Mouse (Mus musculus): ENCODE data around the gene Timm8b. TPM values are rescaled to one million over a fixed set of nuclear protein-coding genes. Genes with fewer than 3 reads are reported as not detected.

Timm8b gene
- 155 and 158 TPM in 2 replicates for polyA plus RNA-seq (2012; rRNA removed)

DNA sequence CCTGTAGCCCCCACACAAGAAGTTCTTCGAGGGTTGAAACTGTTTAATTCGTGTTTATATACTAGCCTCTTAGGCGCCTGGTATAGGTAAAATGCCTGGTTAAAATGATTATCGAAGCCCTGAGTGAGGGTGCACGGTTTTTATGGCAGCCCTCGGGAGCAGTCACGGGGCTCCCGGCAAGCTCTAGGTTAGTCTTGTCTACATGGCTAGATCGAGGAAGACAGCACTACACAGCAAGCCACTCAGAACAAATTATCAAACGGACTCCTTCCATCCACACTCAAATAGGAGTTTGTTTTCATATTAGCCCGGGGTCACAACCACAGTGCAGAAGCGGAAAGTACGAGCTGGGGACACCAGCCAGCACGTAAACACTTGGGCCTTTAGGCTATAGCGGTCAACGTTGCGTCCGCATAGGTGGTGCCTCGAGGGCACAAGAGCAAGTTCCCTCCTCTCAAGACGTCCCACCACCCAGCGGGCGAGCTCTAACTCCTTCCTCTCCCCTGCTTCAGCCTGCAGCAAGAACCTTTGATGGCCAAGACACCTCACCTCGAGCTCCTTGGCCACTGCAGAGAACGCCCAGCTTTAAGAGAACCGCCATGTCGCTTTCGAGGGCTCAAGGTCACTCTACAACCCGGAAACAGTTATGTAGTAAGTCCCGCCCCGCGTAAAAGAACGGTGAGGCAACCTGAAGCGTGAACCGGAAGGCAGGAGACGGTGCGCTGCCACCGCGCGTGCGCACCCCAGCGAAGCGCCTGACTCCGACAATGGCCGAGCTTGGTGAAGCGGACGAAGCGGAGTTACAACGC is at the start of gene Timm8b, which contains the start of gene Sdhd:
Gene Timm8b, plus strand, starts transcription at position 722 of the 809 bp plus-strand sequence.
Gene Sdhd, minus strand, starts transcription at position 624 of the 809 bp plus-strand sequence.

DNA sequence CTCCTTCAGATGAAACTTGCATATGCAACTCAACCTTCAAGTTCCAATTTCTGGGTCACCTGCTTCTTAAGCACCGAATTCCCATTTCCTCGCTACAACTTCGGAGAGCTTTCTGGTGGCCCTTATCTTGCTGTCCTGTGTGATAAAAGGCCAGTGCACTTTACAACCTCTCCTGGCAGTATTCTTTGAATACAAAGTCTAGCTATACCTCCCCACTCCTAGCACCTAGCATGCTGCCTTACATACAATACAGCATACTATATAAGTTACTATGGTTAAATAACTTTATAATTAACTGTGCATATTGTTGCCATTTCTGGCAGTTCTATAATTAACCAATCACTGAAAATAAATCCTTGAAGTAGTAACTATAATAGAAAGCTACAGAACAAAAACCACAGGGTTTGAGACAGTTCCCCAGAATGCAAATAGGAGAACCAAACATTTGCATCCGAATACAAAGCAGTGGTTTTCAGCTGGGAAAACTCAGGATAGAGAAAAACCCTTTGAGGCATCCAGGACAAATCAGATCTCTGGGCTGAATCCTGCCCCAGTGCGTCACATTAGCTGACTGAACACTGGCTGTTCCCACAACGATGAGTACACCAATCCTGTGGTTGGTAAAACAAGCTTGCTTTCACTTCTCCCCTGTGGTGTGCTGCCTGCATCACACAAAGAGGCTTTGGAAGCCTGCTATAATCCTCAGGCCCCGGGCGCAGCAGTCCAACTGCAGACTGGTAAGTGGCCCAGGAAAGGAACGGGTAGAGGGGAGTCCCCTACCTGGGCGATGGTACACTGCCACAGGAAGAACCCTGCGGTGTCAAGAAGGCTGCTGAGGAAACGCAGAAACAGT is 49.2 kb upstream of the Timm8b start, which contains the start of gene Il18:
Gene Il18, plus strand, starts transcription at position 587 of the 853 bp plus-strand sequence.

DNA sequence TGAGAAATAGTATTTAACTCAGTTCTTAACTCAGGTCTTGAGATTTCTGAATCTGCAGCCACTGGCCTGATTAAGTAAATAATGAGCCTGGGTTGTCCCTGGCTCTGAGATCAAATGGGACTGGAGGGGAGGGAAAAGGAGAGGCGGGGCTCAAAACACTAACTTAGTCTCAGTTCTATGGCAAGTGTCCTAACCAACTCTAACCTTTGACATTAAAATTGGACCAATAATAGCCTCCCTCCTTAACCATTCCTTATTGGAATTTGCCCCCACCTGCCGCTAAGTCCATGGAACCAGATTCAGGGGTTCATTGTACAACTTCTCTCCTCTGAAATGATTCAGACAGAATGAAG is 48.6 kb upstream of the Timm8b start, which contains the start of gene Bco2:
Gene Bco2, minus strand, starts transcription at position 88 of the 353 bp plus-strand sequence.

DNA sequence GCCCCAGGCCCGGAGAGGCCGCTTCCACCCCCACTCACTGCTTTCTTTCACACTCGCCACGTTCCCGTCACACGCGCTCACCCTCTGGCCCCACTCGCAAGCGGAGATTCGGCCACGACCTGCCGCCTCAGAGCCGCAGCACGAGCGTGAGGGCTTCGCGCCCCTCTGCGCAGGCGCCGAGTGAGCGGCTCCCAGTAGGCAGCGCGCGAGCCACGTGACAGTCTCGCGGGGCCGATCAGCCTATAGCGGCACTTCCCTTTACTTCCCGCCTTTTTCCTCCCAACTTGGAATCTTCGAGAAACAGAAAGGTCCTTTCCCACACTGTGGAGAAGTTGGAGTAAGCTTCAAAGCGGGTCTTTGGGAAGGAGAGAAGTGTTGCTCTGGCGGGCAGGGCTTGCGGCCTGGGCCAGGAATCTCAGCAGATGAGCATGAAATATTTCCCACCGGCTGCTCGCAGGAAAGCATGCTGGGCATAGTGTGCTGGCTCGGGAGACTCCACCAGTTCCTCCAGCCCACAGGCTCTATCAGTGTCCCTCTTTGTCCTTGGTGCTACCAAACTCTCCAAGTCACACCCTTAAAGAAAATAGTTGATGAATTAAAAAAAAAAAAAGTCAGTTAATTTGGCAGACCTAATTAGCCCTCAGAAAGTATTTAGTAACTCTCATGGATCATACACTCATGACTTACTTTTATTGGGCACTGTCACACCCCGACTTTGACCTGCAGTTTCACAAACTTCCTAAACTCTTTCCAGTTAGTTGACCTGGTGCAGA is 42.4 kb upstream of the Timm8b start, which contains the start of gene Tex12:
Gene Tex12, minus strand, starts transcription at position 181 of the 773 bp plus-strand sequence.

DNA sequence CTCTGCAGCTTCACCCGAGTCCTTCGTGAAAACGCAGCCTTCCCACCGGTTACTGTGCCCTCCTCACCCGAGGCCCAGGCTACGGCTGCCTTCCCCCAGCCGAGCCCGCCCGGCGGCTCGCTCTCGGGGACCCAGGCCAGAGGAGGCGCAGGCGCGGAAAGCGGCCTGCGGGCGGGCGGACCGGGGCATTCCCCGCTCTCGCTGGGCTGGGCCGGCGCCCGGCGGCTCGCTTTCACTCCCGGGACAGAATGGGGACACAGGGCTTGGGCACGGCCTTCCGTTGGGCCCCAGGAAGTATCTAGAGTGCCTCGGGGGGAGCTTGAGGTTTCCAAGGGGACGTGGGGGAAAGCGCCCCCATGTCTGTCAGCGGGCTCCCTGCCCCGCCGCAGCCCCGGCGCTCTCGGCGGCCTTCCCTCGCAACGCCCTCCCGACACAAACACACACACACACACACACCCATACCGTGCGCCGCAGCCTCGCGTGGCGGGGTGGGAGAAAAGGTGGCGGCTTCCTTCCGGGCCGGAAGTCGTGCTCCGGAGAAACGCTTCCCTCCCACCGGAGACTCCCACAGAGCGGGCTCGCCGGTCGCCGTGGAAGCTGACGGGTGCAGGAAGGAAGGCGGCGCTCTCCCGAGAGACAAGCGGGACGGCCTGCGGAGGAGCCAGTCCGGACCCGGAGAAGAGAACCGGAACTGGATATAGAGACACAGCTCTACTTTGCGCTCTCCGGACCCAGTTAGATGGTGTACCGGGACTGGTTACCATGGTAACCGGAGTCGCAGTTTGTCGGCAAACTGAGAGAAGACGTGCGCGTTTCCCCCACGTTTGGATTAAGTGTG is 13.3 kb downstream of the Timm8b start, which contains the start of the genes Pih1d2 and Nkapd1:
Gene Pih1d2, plus strand, starts transcription at position 556 of the 838 bp plus-strand sequence.
Gene Nkapd1, minus strand, starts transcription at position 699 of the 838 bp plus-strand sequence.

Other genes with a start within 250 kb of the Timm8b start
- 0.17 and 0.23 TPM in 2 replicates for gene Plet1, start 109.4 kb upstream of the Timm8b start, polyA plus RNA-seq (2012; rRNA removed)
- gene Pts, start 75.2 kb upstream of the Timm8b start, polyA plus RNA-seq (2012; rRNA removed), result 23.3 and 25.3 TPM in 2 replicates
- 4.8 and 5.8 TPM in 2 replicates for gene Il18, start 49.1 kb upstream of the Timm8b start, polyA plus RNA-seq (2012; rRNA removed)
- 0.21 and 0.35 TPM in 2 replicates for gene Bco2, start 48.7 kb upstream of the Timm8b start, polyA plus RNA-seq (2012; rRNA removed)
- not detected in 2 replicates for gene Tex12, start 42.6 kb upstream of the Timm8b start, polyA plus RNA-seq (2012; rRNA removed)
- 159 and 197 TPM in 2 replicates for gene Sdhd, start 98 bp upstream of the Timm8b start, polyA plus RNA-seq (2012; rRNA removed)
- gene Pih1d2, start 13.4 kb downstream of the Timm8b start, polyA plus RNA-seq (2012; rRNA removed), result 0.81 and 1.0 TPM in 2 replicates
- gene Nkapd1, start 13.6 kb downstream of the Timm8b start, polyA plus RNA-seq (2012; rRNA removed), result 5.2 and 5.3 TPM in 2 replicates
- gene Dlat, start 55.9 kb downstream of the Timm8b start, polyA plus RNA-seq (2012; rRNA removed), result 15.2 and 15.3 TPM in 2 replicates
- 0.62 and 0.83 TPM in 2 replicates for gene Dixdc1, start 135.6 kb downstream of the Timm8b start, polyA plus RNA-seq (2012; rRNA removed)
- 1.9 and 2.2 TPM in 2 replicates for gene 2310030G06Rik, start 142.6 kb downstream of the Timm8b start, polyA plus RNA-seq (2012; rRNA removed)
- gene Cryab, start 147.4 kb downstream of the Timm8b start, polyA plus RNA-seq (2012; rRNA removed), result 1.8 and 3.2 TPM in 2 replicates
- 0.22 and 1.2 TPM in 2 replicates for gene Hspb2, start 148.4 kb downstream of the Timm8b start, polyA plus RNA-seq (2012; rRNA removed)
- gene Fdxacb1, start 164.3 kb downstream of the Timm8b start, polyA plus RNA-seq (2012; rRNA removed), result 5.0 and 5.7 TPM in 2 replicates
- gene Alg9, start 171.1 kb downstream of the Timm8b start, polyA plus RNA-seq (2012; rRNA removed), result 9.5 and 10.7 TPM in 2 replicates
- 10.6 and 13.0 TPM in 2 replicates for gene 1110032A03Rik, start 171.6 kb downstream of the Timm8b start, polyA plus RNA-seq (2012; rRNA removed)
- gene Ppp2r1b, start 241.4 kb downstream of the Timm8b start, polyA plus RNA-seq (2012; rRNA removed), result 23.1 and 32.1 TPM in 2 replicates